Mouse (Mus musculus) testis, postnatal 14 days (tissue): Measurements from ENCODE around the gene Chmp2a.
"Not testable (repeated sequence)": the region's sequence is repeated elsewhere in the genome, so short reads cannot be mapped to it uniquely, and the experiment has no call there.

ENCODE experiments used
- DNase-seq: peaks from one replicate; pipeline ENCODE4 v3.0.0; 2021; ENCODE audit warnings: low spot score

Gene Chmp2a

DNA sequence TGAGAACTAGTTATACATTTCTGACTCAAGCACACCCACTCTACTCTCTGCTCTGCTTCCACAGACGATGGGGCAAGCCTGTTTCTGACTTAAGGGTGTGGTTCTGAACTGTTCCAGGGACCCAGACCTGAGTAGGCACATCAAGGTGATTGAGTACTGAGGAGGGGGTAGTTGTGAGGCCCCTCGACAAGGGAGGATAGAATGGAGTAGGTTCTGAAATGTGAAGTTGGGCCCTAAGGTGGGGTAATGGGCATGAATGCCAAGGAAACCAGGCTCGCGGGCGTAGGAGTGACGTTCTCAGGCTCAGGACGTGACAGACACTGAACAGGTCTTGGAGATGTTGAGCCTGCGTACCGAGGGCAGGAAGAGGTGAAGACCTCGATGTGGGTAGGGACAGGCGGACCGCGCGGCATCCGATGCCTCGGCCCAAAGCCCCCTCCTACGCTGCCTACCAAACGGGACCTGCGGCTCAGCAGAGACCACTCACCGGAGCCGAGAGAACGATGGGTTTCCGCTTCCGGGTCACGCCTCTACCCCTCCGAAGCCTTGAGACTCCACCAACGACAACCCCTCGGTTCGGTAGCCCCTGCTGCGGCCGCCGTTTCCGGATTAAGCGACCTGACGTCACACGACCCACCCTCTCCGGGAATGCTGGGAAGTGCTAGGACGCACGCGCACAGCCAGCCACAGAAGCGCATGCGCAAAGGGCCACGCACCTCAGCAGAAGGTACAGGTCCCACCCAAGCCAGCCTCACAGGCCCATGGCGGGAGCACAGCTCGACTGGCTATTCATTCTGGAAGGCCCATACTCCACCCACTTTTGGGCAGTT lies at the start of gene Chmp2a:
TSS of gene Chmp2a (minus strand) at position 660 of the 830 bp plus-strand sequence.
- DNase-seq = peak; percentile 96

DNA sequence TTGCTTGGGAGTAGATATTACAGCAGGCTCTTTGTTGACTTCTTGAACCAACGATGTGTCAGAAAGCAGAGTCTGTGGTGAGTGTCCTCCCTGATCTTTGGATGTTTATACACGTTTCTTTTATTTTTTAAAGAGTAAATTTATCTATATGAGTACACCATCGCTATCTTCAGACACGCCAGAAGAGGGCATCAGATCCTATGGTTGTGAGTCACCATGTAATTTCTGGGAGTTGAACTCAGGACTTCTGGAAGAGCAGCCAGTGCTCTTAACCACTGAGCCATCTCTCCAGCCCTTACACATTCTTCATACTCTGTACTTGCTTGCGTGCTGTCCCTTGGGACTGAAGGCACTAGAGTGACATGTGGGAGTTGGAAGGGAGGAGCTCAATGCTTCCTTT lies 37.7 kb upstream of the Chmp2a start:
- DNase-seq = no peak

- not testable (repeated sequence) for DNase-seq
These were observed 28.8 kb upstream of the Chmp2a start for GRCm38 (mm10) chr7:13063399-13063798.

DNA sequence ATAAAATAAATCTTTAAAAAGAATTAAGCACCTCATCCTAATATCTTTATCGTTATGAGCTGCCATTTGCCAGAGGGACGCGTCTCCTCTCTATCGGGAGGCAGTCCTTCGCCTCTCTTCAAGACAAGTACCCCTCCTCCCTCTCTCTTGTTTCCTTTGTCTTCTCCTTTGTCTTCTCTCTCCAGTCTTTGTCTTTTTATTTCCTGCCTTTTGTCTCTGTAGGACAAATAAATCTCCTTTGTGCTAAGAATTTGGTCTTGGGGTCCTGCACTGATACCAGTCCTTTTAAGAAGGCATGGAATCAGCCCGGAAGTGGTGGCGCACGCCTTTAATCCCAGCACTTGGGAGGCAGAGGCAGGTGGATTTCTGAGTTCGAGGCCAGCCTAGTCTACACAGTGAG lies 24.9 kb upstream of the Chmp2a start:
- no peak for DNase-seq

DNA sequence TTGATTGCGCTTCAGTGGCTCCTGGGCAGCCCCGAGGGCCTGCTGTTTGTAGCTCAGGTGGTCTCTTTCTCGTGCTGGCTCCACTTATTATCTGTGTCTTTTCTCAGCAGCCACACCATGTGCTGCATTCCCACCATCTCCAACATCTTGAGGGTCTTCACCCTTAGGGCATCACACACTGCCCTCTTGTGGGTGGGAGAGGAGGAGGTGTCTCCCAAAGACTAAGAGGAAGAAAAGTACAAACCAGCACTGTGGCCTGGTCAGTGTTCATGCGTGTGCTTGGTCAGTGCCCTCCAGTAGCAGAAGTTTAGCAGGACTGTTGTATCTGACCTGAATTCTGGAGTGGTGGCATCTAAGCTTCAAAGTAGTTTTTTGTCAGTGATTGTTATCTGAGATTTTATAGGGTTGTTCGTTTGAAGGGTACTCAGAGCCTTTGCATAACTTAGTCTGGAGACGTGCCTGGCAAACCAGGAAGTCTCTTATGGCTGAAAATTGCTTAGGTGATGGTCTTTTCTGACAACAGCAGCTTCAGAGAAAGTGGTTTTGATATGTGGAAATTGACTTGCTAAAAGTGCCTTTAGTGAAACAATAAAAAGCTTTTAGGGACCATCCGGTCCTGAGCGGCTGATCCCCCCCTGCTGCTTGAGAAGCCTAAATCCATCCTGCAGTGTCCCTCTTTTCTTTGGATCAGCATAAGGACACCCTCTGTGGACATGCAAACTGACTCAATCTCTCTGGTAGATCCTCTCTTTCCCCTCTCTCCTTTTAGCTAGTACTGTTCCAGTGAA lies 22.5 kb upstream of the Chmp2a start:
- DNase-seq = no peak

DNA sequence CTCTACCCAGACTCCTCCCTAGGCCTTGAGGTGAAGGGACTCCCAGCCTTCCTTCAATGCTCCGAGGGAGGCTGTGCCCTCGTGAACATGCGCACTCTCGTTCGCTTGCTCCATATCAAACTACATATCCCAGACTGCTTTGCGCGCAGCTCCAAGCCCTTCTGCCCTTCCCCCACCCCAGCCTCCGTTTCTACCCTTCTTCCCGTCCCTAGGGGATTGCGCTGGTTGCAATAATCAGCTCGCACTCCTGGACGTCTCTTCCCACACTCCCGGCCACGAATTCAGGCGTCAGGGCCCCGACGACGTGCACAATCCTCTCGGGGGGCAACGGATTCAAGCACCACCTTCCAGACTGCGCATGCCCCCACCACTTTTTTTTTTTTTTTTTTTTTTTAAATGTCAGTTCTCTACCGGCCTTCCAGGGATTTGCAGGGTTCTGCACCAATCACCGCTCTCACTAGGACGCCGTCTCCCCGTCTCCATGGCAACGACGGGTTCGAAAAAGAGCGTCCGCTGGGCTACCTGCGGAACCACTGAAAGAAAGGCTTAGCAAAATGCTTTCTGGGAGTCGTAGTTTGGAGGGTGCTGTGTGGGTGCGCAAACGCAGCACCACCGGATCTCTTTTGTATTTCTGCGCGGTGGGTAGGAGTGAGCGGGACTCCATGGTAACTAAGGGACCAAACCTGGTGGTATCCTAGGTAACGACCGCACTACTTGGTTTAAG lies 19.8 kb upstream of the Chmp2a start, which contains the start of gene Mzf1:
TSS of gene Mzf1 (minus strand) at position 478 of the 724 bp plus-strand sequence.
- peak; percentile 93 for DNase-seq

DNA sequence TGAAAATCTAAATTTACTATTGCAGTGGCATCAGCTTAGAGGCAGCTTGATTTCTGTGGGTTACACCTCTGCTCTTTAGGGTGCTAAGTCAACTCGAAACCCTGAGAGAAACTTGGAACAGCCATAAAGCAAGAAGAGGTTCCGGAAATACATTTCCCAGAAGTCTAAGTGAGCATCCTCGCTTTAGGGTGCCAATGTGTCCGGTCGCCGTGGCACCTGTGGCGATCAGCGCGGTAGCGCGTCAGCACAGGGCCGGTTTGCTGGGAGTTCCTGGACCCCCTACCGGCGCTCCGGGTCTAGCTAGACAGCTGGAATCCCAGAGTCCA lies 19.3 kb upstream of the Chmp2a start:
- no peak for DNase-seq

- DNase-seq = no peak
These were observed 18.9 kb upstream of the Chmp2a start for GRCm38 (mm10) chr7:13053501-13053900.

DNA sequence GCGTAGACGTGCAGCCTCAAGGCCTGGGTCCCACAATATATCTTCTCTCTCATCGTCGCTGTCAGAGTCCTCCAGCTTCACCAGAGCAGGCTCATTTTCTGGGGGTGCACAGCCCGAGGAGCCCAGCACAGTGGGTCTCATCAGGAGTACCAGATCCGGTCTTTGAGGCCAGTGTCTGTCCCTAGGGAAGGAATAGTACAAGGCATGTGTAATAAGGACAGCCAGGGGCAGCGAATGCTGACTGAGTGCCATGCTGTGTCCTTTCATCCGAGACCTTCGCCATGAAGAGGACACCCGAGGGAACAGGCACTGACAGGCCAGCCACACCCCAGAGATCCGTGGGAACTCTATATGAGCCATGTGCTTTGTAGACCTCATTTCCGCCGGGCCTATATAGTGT lies 18.4 kb upstream of the Chmp2a start:
- no peak for DNase-seq

DNA sequence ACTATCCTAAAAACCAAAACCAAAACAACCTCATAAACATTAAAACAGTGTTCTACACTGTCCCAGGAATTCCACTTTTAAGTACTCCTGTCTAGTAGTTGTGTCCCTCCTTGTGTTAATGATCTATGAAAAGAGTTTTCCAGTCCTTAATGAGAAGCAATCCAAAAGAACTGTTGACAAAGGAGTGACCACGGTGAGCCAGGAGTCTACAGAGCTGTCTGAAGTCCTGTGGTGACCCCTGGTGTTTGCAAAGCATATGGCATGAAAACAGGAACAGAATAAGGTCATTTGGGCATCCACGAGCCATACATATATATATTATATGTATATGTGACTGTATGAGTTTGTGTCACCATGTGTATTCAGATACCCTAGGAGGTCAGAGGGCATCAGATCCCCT lies 11.5 kb upstream of the Chmp2a start:
- DNase-seq = peak; percentile 19

DNA sequence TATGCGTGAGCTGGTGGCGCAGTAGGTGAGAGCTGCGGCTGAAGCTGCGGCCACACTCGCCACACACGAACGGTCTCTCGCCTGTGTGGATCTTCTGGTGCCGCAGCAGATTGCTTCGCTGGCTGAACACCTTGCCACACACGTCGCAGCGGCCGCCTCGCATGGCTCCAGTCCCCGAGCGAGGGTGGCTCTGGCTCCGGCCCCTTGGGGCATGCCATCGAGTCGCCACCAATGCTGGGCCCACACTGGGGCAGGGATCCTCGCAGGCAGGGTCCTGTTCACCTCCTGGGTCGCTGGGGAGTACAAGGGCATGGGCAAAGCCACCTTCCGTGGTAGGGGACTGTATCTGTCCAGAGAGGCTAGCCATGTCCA lies 9.6 kb upstream of the Chmp2a start:
- no peak for DNase-seq

- peak; percentile 11 for DNase-seq
These were observed 9.0 kb upstream of the Chmp2a start for GRCm38 (mm10) chr7:13043445-13044253.

DNA sequence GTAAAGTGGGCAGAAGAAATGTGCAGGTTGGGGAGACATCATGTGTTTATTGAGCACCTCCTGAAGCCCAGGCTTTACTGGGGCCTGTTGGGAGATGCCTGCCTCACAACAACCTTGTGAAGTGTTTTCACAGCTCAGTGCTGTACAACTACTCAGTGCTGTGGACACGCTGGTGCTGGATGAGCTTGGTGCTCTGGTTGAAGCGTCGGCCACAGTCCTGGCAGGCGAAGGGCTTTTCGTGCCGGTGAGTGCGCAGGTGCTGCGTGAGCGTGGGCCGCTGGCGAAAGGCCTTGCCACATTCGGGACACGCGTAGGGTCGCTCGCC lies 8.5 kb upstream of the Chmp2a start:
- DNase-seq = no peak

DNA sequence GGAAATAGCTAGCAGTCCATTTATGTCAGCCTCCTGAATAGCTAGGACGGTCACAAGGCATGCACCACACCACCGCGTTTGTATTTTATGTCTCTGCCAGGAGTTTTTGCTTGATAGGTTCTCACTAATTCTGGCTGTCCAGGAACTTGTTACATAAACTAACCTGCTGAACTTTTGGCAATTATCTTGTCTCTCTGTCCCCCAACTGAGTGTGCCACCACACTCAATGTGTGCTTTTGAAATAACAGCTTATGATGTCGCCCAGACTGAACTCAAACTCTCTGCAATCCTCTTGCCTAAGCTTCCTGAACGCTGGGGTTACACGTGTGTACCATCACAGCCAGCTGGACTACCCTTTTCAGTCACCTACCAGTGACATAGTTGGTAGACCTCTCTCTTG lies 7.9 kb upstream of the Chmp2a start:
- DNase-seq = no peak

DNA sequence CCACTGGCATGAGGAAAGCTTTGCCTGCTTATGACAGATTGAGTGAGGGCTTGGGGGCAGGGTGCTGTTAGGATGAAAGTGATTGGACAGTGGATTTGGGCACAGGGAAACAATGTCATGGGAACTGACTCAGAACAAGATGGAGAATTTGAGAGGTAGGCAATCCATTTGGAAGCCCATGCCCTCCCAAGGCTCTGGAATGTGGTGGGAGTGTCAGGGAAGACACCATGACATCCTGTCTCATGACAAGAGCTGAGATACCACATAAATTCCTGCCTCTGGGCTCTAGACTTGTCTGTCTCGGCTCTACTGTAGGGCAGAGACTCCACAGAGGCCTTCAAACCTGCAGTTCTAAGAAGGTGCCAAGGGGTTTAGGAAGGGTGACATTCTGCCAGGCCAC lies 6.6 kb upstream of the Chmp2a start:
- no peak for DNase-seq

- DNase-seq = no peak
These were observed 4.6 kb upstream of the Chmp2a start for GRCm38 (mm10) chr7:13039181-13039580.

DNA sequence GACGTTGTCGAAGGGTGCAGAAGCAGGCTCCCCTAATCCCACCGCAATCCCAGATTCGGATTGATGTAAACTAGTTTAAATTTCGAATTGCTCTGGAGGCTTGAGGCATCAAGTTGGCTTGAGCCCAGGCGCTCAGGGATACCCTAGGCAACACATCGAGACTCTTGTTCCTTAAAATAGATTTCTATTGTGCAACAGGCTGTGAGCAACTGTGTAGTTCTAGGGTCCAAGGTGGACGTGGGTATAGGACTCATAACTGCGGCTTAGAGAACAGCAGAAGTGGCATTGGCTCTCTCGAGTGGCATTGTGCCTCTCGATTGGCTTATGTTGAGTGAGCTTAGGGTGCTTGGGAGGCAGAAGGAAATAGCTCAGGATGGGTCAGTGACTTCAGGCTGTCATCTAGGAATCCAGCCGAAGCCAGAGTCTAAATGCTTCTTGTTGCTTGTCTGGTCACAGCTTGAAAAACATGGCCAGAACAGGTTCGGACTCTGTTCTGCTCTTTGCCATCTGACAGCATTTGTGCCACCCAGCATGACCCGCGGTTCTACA lies 4.1 kb upstream of the Chmp2a start:
- DNase-seq = no peak

- DNase-seq = peak; percentile 96
These were observed 3.4 kb upstream of the Chmp2a start, which contains the start of gene Ube2m for GRCm38 (mm10) chr7:13037901-13038555. TSS of gene Ube2m (minus strand) at chr7:13038275.

DNA sequence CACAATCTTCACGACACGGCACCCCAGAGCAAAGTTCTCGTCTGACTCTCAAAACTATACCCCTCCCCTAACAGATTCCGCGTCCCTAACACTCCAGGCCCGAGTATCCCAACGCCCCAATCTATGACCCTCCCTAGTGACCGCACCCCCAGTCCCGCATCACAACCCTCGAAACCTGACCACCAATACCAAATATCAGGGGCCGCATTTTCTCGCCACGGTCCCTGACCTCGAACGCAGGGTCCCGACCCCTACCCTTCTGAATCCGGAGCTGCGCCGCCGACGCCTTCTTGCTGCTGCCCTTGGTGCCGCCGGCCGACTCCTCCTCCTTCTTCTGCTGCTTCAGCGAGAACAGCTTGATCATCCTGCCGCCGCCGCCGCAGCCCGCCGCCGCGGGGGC lies 2.8 kb upstream of the Chmp2a start:
- DNase-seq = no peak

- no peak for DNase-seq
These were observed 2.2 kb upstream of the Chmp2a start for GRCm38 (mm10) chr7:13036806-13037205.

GRCm38 (mm10) chr7:13035211-13035855 lies 726 bp upstream of the Chmp2a start:
- no peak for DNase-seq
